Mouse (Mus musculus): ENCODE data around the gene Gabra3. TPM values are rescaled to one million over a fixed set of nuclear protein-coding genes. Genes with fewer than 3 reads are reported as not detected.
A peak's percentile ranks its signal among the peaks of the same experiment; 100 is the strongest.

Gene Gabra3
- polyA plus RNA-seq (2014; fragmentation: Nextera tagmentation; extraction: Ambion mirVana), result 0.93 and 1.7 TPM in 2 replicates

DNA sequence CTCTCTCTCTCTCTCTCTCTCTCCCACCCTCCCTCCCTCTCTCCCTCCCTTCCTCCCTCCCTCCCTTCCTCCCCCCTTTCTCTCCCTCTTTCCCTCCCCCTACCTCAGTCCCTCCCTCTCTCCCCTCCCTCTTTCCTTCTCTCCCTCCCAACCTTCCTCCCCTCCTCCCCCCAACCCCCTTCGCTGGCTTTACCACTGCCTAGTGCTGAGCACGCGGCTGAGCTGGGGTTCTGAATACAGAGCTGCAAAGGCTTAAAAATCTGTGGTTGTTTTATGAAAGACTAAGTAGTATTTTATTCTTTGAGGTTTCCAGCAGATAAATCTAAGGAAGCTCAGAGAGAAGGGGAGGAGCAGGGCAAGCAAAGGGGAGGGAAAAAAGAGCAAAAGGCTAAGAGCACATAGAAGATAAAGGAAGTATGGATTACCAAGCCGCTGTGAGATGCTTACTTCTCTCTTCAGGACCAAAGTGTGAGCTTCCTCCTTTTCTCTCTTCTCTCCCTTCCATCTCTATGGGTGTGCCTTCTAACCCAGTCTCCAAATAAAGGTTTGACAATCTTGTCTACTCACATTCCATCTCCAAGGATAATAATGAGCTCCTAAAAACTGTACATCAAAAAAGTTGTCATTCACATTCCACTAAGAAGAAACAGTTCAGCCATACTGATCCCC lies at the start of gene Gabra3:
Gabra3 (minus strand) TSS at position 619 of the 669 bp plus-strand sequence.
- no peak within 1 kb of the TSS for H3K27ac ChIP-seq (replicated peaks in 1 of 2; ENCODE audit: control insufficient read depth in 1 of 2, insufficient read depth in 1 of 2, low read depth in 2 of 2, low read length in 2 of 2)
- no peaks in the 10 kb centered on the region for H3K36me3 ChIP-seq (ENCODE audit: control insufficient read depth, insufficient read depth, low read length)
- H3K4me2 ChIP-seq (ENCODE audit: low read length), result peak within 1 kb of the TSS; percentile 53
- no peak for ATAC-seq (ENCODE audit: insufficient number of reproducible peaks, insufficient read depth, low FRiP score, low read depth)
- 4% methylated on average over 4 of the region's 4 CpGs for WGBS
- H3K27me3 ChIP-seq (ENCODE audit: control insufficient read depth, insufficient read depth, low read length), result no peaks in the 10 kb centered on the region; the same call in 1 of the 2 replicates
- H3K4me1 ChIP-seq (ENCODE audit: control insufficient read depth in 2 of 2, insufficient read depth in 2 of 2, low read length in 2 of 2), result no peaks in the 10 kb centered on the region
- peak within 1 kb of the TSS in 1 of 2 experiments; percentile 16; a peak in 2 of 4 replicates for H3K4me3 ChIP-seq (ENCODE audit: control insufficient read depth in 1 of 2, insufficient read depth in 1 of 2, low read depth in 1 of 2, low read length in 2 of 2)
- peak within 1 kb of the TSS; percentile 34; the same call in 1 of the 2 replicates for H3K9ac ChIP-seq (ENCODE audit: low read length)
- no peaks in the 10 kb centered on the region for H3K9me3 ChIP-seq (ENCODE audit: control insufficient read depth, low read length)

DNA sequence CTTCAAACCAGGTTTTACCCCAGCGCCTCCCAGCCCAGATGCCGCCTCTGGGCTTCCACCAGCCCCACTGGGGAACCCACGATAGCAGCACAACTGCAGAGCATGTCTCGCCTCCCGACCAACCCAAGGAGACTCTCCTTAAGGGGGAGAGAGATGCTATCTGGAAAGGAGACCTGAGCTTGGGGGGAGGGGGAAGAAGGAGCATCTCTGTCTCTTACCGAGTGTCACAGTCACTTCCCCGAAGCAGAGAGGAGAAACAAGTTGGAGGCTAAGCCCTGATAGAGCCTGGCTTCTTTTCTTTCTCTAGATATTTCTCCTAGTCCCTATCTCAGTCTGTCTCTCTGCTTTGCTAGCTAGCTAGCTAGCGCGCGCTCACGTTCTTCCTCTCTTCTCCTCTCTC lies 859 bp downstream of the Gabra3 start:
- no peaks in the 10 kb centered on the region for H3K4me1 ChIP-seq (ENCODE audit: control insufficient read depth in 2 of 2, insufficient read depth in 2 of 2, low read length in 2 of 2)
- no peaks in the 10 kb centered on the region for H3K9me3 ChIP-seq (ENCODE audit: control insufficient read depth, low read length)
- no peaks in the 10 kb centered on the region for H3K36me3 ChIP-seq (ENCODE audit: control insufficient read depth, insufficient read depth, low read length)
- H3K4me2 ChIP-seq (ENCODE audit: low read length), result peak overlapping the region; percentile 53
- peak overlapping the region; percentile 34; the same call in 1 of the 2 replicates for H3K9ac ChIP-seq (ENCODE audit: low read length)
- WGBS, result 15% methylated on average over 11 of the region's 11 CpGs
- ATAC-seq (ENCODE audit: insufficient number of reproducible peaks, insufficient read depth, low FRiP score, low read depth), result no peak
- no peak overlapping the region for H3K27ac ChIP-seq (replicated peaks in 1 of 2; ENCODE audit: control insufficient read depth in 1 of 2, insufficient read depth in 1 of 2, low read depth in 2 of 2, low read length in 2 of 2)
- peak overlapping the region in 1 of 2 experiments; percentile 16; a peak in 2 of 4 replicates for H3K4me3 ChIP-seq (ENCODE audit: control insufficient read depth in 1 of 2, insufficient read depth in 1 of 2, low read depth in 1 of 2, low read length in 2 of 2)
- H3K27me3 ChIP-seq (ENCODE audit: control insufficient read depth, insufficient read depth, low read length), result no peaks in the 10 kb centered on the region; the same call in 1 of the 2 replicates

DNA sequence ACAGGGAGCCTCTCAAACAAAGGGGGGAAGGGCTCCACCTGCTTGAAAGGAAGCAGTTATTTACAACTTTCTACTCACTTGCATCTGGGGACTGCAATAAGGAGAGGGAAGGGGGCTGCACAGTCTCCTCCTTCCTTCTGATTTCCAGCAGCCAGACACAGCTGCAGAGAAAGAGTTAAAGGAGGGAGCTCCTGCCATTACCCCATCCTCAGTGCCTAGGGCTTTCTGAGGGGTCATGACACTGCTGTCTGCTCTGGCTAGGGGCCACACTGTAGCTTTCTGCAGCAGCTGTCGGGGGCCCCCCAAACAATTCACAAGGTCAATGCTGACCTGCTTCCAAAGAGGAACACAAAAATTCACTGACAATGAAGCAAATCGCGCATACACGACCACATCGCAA lies 1.3 kb downstream of the Gabra3 start:
- 15% methylated on average over 5 of the region's 5 CpGs for WGBS
- Histone ChIP-seq H3K9ac (ENCODE audit: low read length) (peak overlapping the region; percentile 34; the same call in 1 of the 2 replicates), H3K9me3 (ENCODE audit: control insufficient read depth, low read length) (no peaks in the 10 kb centered on the region), H3K4me2 (ENCODE audit: low read length) (peak overlapping the region; percentile 53), H3K27ac (replicated peaks in 1 of 2; ENCODE audit: control insufficient read depth in 1 of 2, insufficient read depth in 1 of 2, low read depth in 2 of 2, low read length in 2 of 2) (no peak overlapping the region), H3K4me3 (ENCODE audit: control insufficient read depth in 1 of 2, insufficient read depth in 1 of 2, low read depth in 1 of 2, low read length in 2 of 2) (no peak overlapping the region; a peak in 1 of 4 replicates), H3K4me1 (ENCODE audit: control insufficient read depth in 2 of 2, insufficient read depth in 2 of 2, low read length in 2 of 2) (no peaks in the 10 kb centered on the region), H3K36me3 (ENCODE audit: control insufficient read depth, insufficient read depth, low read length) (no peaks in the 10 kb centered on the region), H3K27me3 (ENCODE audit: control insufficient read depth, insufficient read depth, low read length) (no peaks in the 10 kb centered on the region; the same call in 1 of the 2 replicates)
- ATAC-seq (ENCODE audit: insufficient number of reproducible peaks, insufficient read depth, low FRiP score, low read depth), result no peak

DNA sequence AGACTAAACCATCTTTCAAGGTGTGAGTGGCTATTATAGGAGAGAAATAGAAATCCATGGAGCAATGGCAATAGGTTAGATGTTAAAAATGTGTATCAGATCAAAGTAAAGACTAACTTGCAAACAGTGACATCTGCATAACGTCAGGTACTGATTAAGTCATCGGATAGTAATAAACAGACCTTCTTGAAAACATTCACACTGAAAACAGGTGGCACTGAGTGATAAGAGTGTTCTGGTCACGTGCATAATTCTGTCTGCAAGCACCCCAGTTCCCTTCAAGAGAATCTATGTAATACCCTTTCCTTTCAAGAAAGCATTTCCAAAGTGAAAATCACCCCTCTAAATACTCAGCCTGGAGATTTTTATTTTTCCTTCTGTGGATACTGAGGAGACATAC lies 6.0 kb downstream of the Gabra3 start:
- WGBS, result 56% methylated on average over 3 of the region's 3 CpGs
- Histone ChIP-seq H3K27ac (replicated peaks in 1 of 2; ENCODE audit: control insufficient read depth in 1 of 2, insufficient read depth in 1 of 2, low read depth in 2 of 2, low read length in 2 of 2) (no peak overlapping the region), H3K36me3 (ENCODE audit: control insufficient read depth, insufficient read depth, low read length) (no peaks in the 10 kb centered on the region), H3K4me3 (ENCODE audit: control insufficient read depth in 1 of 2, insufficient read depth in 1 of 2, low read depth in 1 of 2, low read length in 2 of 2) (no peak overlapping the region), H3K9me3 (ENCODE audit: control insufficient read depth, low read length) (no peaks in the 10 kb centered on the region), H3K27me3 (ENCODE audit: control insufficient read depth, insufficient read depth, low read length) (no peaks in the 10 kb centered on the region; the same call in 1 of the 2 replicates), H3K4me1 (ENCODE audit: control insufficient read depth in 2 of 2, insufficient read depth in 2 of 2, low read length in 2 of 2) (no peaks in the 10 kb centered on the region), H3K9ac (ENCODE audit: low read length) (no peak overlapping the region), H3K4me2 (ENCODE audit: low read length) (no peak overlapping the region)
- no peak for ATAC-seq (ENCODE audit: insufficient number of reproducible peaks, insufficient read depth, low FRiP score, low read depth)

DNA sequence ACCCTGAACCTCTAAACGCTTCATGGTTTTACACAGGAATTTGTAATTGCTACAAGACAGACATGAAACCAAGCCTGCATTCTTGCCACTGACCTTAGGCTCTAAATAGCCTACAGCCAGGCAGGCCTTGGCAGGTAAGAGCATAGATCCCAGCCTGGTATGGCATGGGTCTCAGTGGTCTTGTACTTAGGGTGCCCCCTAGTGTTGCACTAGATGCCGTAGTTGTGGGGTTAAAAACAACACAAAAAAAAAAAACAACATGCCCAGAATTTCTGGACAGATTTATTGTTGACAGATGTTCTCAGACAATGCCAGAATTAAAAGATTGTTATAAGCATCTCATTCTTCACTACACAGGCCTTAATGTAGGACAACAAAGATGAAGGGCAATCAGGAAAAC lies 12.0 kb downstream of the Gabra3 start:
- Histone ChIP-seq H3K27me3 (ENCODE audit: control insufficient read depth, insufficient read depth, low read length) (no peaks in the 10 kb centered on the region), H3K4me2 (ENCODE audit: low read length) (no peak overlapping the region), H3K36me3 (ENCODE audit: control insufficient read depth, insufficient read depth, low read length) (no peaks in the 10 kb centered on the region), H3K9ac (ENCODE audit: low read length) (no peak overlapping the region), H3K4me3 (ENCODE audit: control insufficient read depth in 1 of 2, insufficient read depth in 1 of 2, low read depth in 1 of 2, low read length in 2 of 2) (no peak overlapping the region), H3K27ac (replicated peaks in 1 of 2; ENCODE audit: control insufficient read depth in 1 of 2, insufficient read depth in 1 of 2, low read depth in 2 of 2, low read length in 2 of 2) (no peak overlapping the region), H3K4me1 (ENCODE audit: control insufficient read depth in 2 of 2, insufficient read depth in 2 of 2, low read length in 2 of 2) (no peaks in the 10 kb centered on the region), H3K9me3 (ENCODE audit: control insufficient read depth, low read length) (no peaks in the 10 kb centered on the region)
- WGBS, result 61% methylated on average over 2 of the region's 2 CpGs
- ATAC-seq (ENCODE audit: insufficient number of reproducible peaks, insufficient read depth, low FRiP score, low read depth), result no peak

DNA sequence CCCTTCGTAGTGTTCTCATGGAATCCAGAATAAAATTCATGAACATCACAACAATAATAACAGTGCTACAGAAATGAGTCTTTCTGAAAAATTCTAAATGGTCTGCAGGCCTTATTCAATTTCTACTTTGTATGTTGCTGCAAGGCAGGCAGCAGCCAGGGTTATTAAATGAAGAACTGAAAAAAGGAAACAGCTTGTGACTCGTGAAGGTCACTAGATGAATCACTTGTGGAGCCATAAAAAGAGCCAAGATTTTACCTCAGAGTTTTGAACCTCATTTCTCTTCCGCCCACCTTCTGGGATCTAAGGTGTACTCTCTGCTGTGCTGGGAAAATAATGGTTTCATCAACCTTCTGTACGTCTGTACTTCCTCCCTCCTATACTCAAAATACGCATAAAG lies 159.4 kb downstream of the Gabra3 start:
- Histone ChIP-seq H3K4me2 (ENCODE audit: low read length) (no peak overlapping the region), H3K27ac (replicated peaks in 1 of 2; ENCODE audit: control insufficient read depth in 1 of 2, insufficient read depth in 1 of 2, low read depth in 2 of 2, low read length in 2 of 2) (no peak overlapping the region), H3K4me1 (ENCODE audit: control insufficient read depth in 2 of 2, insufficient read depth in 2 of 2, low read length in 2 of 2) (no peaks in the 10 kb centered on the region), H3K4me3 (ENCODE audit: control insufficient read depth in 1 of 2, insufficient read depth in 1 of 2, low read depth in 1 of 2, low read length in 2 of 2) (no peak overlapping the region), H3K27me3 (ENCODE audit: control insufficient read depth, insufficient read depth, low read length) (no peaks in the 10 kb centered on the region), H3K9ac (ENCODE audit: low read length) (no peak overlapping the region), H3K9me3 (ENCODE audit: control insufficient read depth, low read length) (no peaks in the 10 kb centered on the region), H3K36me3 (ENCODE audit: control insufficient read depth, insufficient read depth, low read length) (no peaks in the 10 kb centered on the region)
- ATAC-seq (ENCODE audit: insufficient number of reproducible peaks, insufficient read depth, low FRiP score, low read depth), result no peak
- 70% methylated on average over 5 of the region's 5 CpGs for WGBS

DNA sequence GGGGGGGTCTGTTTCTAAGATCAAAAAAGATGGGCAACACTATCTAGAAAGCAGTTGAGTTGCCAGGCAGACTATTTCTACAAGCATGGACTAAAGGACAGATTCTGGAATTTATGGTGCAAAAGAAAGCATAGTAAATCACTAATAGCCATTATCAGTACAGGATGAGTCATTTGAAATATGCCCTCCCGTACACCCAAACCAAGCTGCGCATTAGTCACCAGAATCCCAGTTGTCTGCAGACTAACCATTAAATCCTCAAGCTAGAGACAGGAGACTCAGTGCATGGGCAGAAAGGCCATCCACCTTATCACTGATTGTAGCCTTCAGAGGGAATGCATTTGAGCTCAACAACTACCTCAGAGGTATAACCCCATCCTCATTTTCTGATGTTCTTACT lies 166.8 kb downstream of the Gabra3 start:
- H3K4me3 ChIP-seq (ENCODE audit: control insufficient read depth in 1 of 2, insufficient read depth in 1 of 2, low read depth in 1 of 2, low read length in 2 of 2), result no peak overlapping the region
- no peak overlapping the region for H3K27ac ChIP-seq (replicated peaks in 1 of 2; ENCODE audit: control insufficient read depth in 1 of 2, insufficient read depth in 1 of 2, low read depth in 2 of 2, low read length in 2 of 2)
- H3K36me3 ChIP-seq (ENCODE audit: control insufficient read depth, insufficient read depth, low read length), result no peaks in the 10 kb centered on the region
- H3K4me1 ChIP-seq (ENCODE audit: control insufficient read depth in 2 of 2, insufficient read depth in 2 of 2, low read length in 2 of 2), result no peaks in the 10 kb centered on the region
- H3K9me3 ChIP-seq (ENCODE audit: control insufficient read depth, low read length), result no peaks in the 10 kb centered on the region
- no peaks in the 10 kb centered on the region for H3K27me3 ChIP-seq (ENCODE audit: control insufficient read depth, insufficient read depth, low read length)
- no peak for ATAC-seq (ENCODE audit: insufficient number of reproducible peaks, insufficient read depth, low FRiP score, low read depth)
- H3K4me2 ChIP-seq (ENCODE audit: low read length), result no peak overlapping the region
- H3K9ac ChIP-seq (ENCODE audit: low read length), result no peak overlapping the region
- WGBS, result 81% methylated on average over 2 of the region's 2 CpGs

DNA sequence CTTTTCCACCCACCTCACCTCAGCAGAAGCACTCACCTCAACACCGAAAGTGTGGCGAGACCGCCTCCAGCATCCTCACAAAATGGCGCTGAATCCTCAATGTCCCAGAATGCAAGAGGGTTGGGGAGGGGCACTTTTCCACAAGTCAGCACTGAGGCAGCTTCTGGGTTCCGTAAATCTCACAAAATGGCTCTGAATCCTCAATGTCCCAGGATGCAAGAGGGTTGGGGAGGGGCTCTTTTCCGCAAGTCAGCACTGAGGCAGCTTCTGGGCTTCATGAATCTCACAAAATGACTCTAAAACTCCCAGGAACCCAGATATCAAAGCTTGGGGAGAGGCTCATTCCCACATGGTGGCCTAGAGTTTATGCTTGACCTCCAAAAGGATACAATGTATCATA lies 269.9 kb downstream of the Gabra3 start, which contains the start of gene Magea10:
Magea10 (minus strand) TSS at position 101 of the 400 bp plus-strand sequence.
- Histone ChIP-seq H3K4me2 (ENCODE audit: low read length) (no peak within 1 kb of the TSS), H3K27me3 (ENCODE audit: control insufficient read depth, insufficient read depth, low read length) (no peaks in the 10 kb centered on the region), H3K36me3 (ENCODE audit: control insufficient read depth, insufficient read depth, low read length) (no peaks in the 10 kb centered on the region), H3K4me3 (ENCODE audit: control insufficient read depth in 1 of 2, insufficient read depth in 1 of 2, low read depth in 1 of 2, low read length in 2 of 2) (no peak within 1 kb of the TSS), H3K9me3 (ENCODE audit: control insufficient read depth, low read length) (no peaks in the 10 kb centered on the region), H3K9ac (ENCODE audit: low read length) (no peak within 1 kb of the TSS), H3K27ac (replicated peaks in 1 of 2; ENCODE audit: control insufficient read depth in 1 of 2, insufficient read depth in 1 of 2, low read depth in 2 of 2, low read length in 2 of 2) (no peak within 1 kb of the TSS), H3K4me1 (ENCODE audit: control insufficient read depth in 2 of 2, insufficient read depth in 2 of 2, low read length in 2 of 2) (no peaks in the 10 kb centered on the region)
- WGBS, result 80% methylated on average over 6 of the region's 6 CpGs
- no peak for ATAC-seq (ENCODE audit: insufficient number of reproducible peaks, insufficient read depth, low FRiP score, low read depth)

All from heart, embryonic 14.5 days (tissue).